Mouse (Mus musculus) small intestine, adult 2 months (tissue): ENCODE measurements around the gene Nt5dc3.

Source experiments
- CTCF ChIP-seq: fragments of 200-500 bp; IDR thresholded peaks from 2 replicates; pipeline ENCODE4 v1.5.1; 2012; ENCODE audit warnings: low read depth, mild to moderate bottlenecking, control low read depth, inconsistent platforms, low read length, moderate library complexity, mixed read lengths; ENCODE audit not compliant: insufficient replicate concordance, insufficient read length; ENCODE audit errors: extremely low read depth
- POLR2A ChIP-seq: fragments of 200-500 bp; IDR thresholded peaks from 2 replicates; pipeline ENCODE4 v1.6.1; 2012; ENCODE audit warnings: low read depth, mild to moderate bottlenecking, control low read depth, inconsistent platforms, low read length, moderate library complexity

DNA sequence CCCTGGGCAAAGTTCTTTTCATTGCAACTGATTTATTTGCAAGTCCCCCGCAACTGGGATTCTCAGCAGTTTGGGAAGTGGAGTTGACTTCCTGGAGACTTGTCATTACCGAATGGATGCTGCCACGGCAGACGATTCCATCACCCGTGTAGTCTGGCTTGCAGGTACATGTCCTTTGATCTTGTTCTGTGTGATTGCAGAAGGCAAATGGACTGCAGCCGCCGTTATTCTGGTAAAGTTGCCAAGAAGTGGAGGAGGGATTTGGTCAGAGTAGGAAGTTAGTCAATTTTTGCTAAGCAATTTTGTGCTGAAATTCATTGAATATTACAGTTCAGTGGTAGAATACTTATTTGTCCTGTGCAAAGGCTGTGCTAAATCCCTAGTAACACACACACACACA, 99.9 kb downstream of the Nt5dc3 start:
- TF ChIP-seq CTCF, result no peak
- no peak for TF ChIP-seq POLR2A
